Mouse (Mus musculus) myocyte (in vitro differentiated cells): Measurements from ENCODE around the gene Tfpi. TPM values are rescaled to one million over a fixed set of nuclear protein-coding genes. Genes with fewer than 3 reads are reported as not detected.
"Not testable (repeated sequence)": the region's sequence is repeated elsewhere in the genome, so short reads cannot be mapped to it uniquely, and the experiment has no call there.

Experiments used
- H3K27me3 ChIP-seq: one replicate; pipeline ENCODE4 v1.6.1; 2011; ENCODE audit not compliant: control insufficient read depth, insufficient read depth, insufficient read length
- H3K36me3 ChIP-seq: one replicate; pipeline ENCODE4 v1.6.1; 2011; ENCODE audit not compliant: control insufficient read depth, insufficient read depth
- H3K4me2 ChIP-seq: one replicate; pipeline ENCODE4 v1.6.1; 2011; ENCODE audit warnings: low read depth, control low read depth
- H3K4me3 ChIP-seq: one replicate; pipeline ENCODE4 v1.5.1; 2011; ENCODE audit warnings: mild to moderate bottlenecking, control low read depth, moderate library complexity
- H3K79me2 ChIP-seq: one replicate; pipeline ENCODE4 v1.6.1; 2011; ENCODE audit not compliant: control insufficient read depth, insufficient read depth
- H3ac ChIP-seq: one replicate; pipeline ENCODE4 v1.6.1; 2011; ENCODE audit not compliant: control insufficient read depth, insufficient read length
- CEBPB ChIP-seq: IDR thresholded peaks from 2 replicates; pipeline ENCODE4 v1.6.1; 2011; ENCODE audit warnings: mild to moderate bottlenecking, moderate library complexity; ENCODE audit not compliant: poor library complexity, insufficient read depth, severe bottlenecking
- E2F4 ChIP-seq: IDR thresholded peaks from one replicate; pipeline ENCODE4 v1.6.1; 2011; ENCODE audit warnings: mild to moderate bottlenecking, control low read depth, moderate library complexity; ENCODE audit not compliant: insufficient read depth
- MAX ChIP-seq: IDR thresholded peaks from one replicate; pipeline ENCODE4 v1.6.1; 2011; ENCODE audit warnings: low read depth, mild to moderate bottlenecking, control low read depth
- MYOD1 ChIP-seq, 3 experiments: IDR thresholded peaks; one replicate each; pipeline ENCODE4 v1.6.1; 2011; ENCODE audit warnings: control low read depth in 2 of 3, low read depth in 2 of 3, mild to moderate bottlenecking in 2 of 3, moderate library complexity in 1 of 3; ENCODE audit not compliant: insufficient read length in 2 of 3, control insufficient read depth in 1 of 3
- MYOG ChIP-seq, 3 experiments: IDR thresholded peaks; one replicate each; pipeline ENCODE4 v1.6.1; 2011; ENCODE audit warnings: control low read depth in 2 of 3, low read depth in 2 of 3, mild to moderate bottlenecking in 2 of 3; ENCODE audit not compliant: insufficient read length in 2 of 3, control insufficient read depth in 1 of 3, insufficient read depth in 1 of 3
- POLR2A ChIP-seq: IDR thresholded peaks from one replicate; pipeline ENCODE4 v1.6.1; 2011; ENCODE audit warnings: low read depth, mild to moderate bottlenecking, control low read depth, moderate library complexity; ENCODE audit not compliant: insufficient read length
- POLR2AphosphoS2 ChIP-seq: IDR thresholded peaks from one replicate; pipeline ENCODE4 v1.6.1; 2011; ENCODE audit warnings: low read depth, control low read depth; ENCODE audit not compliant: insufficient read length
- SRF ChIP-seq: IDR thresholded peaks from one replicate; pipeline ENCODE4 v1.6.1; 2011; ENCODE audit warnings: low read depth; ENCODE audit not compliant: control insufficient read depth, insufficient read length
- TCF12 ChIP-seq: IDR thresholded peaks from one replicate; pipeline ENCODE4 v1.6.1; 2011; ENCODE audit warnings: mild to moderate bottlenecking, control low read depth; ENCODE audit not compliant: poor library complexity, insufficient read depth, severe bottlenecking
- TCF3 ChIP-seq: IDR thresholded peaks from one replicate; pipeline ENCODE4 v1.6.1; 2011; ENCODE audit warnings: low read depth, control low read depth; ENCODE audit not compliant: insufficient read length
- USF1 ChIP-seq: IDR thresholded peaks from one replicate; pipeline ENCODE4 v1.6.1; 2011; ENCODE audit warnings: low read depth, mild to moderate bottlenecking, control low read depth, moderate library complexity
- polyA plus RNA-seq: library from polyadenylated mRNA; unstranded; fragments of >200 nt; fragmentation: generic; extraction: Trizol; gene quantifications from one replicate; pipeline ENCODE4 v1.2.1, GENCODE M21; 2012; ENCODE audit warnings: missing spikeins

Tfpi gene
- polyA plus RNA-seq, 1 experiment: 7.9 TPM

GRCm38 (mm10) chr2:84511036-84511435, 34.5 kb upstream of the Tfpi start:
- TF ChIP-seq MYOD1 (IDR thresholded peaks at IDR 0.05; ENCODE audit: control insufficient read depth in 1 of 3, insufficient read length in 2 of 3, low read depth in 2 of 3): no peak
- TF ChIP-seq TCF3: no peak
- TF ChIP-seq E2F4: no peak
- no peak for TF ChIP-seq POLR2A
- TF ChIP-seq MYOG (IDR thresholded peaks at IDR 0.05; ENCODE audit: control insufficient read depth in 1 of 3, insufficient read depth in 1 of 3, insufficient read length in 2 of 3, low read depth in 2 of 3): no peak
- no peak for TF ChIP-seq CEBPB
- no peak for TF ChIP-seq MAX
- no peak for TF ChIP-seq SRF
- Histone ChIP-seq H3K4me3 (no peak overlapping the region), H3K27me3 (no peaks in the 10 kb centered on the region), H3ac (no peak overlapping the region), H3K4me2 (no peak overlapping the region), H3K36me3 (no peaks in the 10 kb centered on the region), H3K79me2 (no peaks in the 10 kb centered on the region)

- not testable (repeated sequence) for H3K4me3 ChIP-seq, H3K36me3 ChIP-seq, H3K27me3 ChIP-seq, H3ac ChIP-seq, H3K4me2 ChIP-seq, H3K79me2 ChIP-seq
These were observed 28.4 kb upstream of the Tfpi start for GRCm38 (mm10) chr2:84504954-84505394.

GRCm38 (mm10) chr2:84504285-84504684, 27.7 kb upstream of the Tfpi start:
- Histone ChIP-seq H3K4me3 (no peak overlapping the region), H3ac (no peak overlapping the region), H3K79me2 (no peaks in the 10 kb centered on the region), H3K27me3 (no peaks in the 10 kb centered on the region), H3K4me2 (no peak overlapping the region), H3K36me3 (no peaks in the 10 kb centered on the region)
- TF ChIP-seq USF1 (peak; percentile 26), MYOG (IDR thresholded peaks at IDR 0.05; ENCODE audit: control insufficient read depth in 1 of 3, insufficient read depth in 1 of 3, insufficient read length in 2 of 3, low read depth in 2 of 3) (no peak)

DNA sequence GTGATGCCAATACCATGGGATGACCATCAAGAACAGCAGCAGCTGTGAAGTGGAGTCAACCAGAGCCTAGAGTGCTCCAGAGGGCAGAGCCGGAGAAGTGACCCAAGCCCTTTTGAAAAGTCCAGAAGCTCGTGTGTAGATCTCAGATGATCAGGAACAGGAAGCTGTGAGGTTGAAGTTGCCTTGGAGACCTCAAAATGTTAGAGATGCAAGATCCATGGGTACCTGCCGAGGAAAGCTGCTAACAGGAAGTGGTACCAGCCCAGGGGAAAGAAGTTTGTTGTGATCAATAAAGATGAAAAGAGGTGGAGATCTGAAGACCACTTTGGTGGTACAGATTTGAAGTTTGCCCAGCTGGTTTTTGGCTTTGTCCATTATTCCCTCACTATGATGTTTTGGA, 22.3 kb upstream of the Tfpi start:
- Histone ChIP-seq H3K79me2 (no peaks in the 10 kb centered on the region), H3K4me3 (no peak overlapping the region), H3K4me2 (no peak overlapping the region), H3K36me3 (no peaks in the 10 kb centered on the region), H3K27me3 (no peaks in the 10 kb centered on the region), H3ac (no peak overlapping the region)
- no peak for TF ChIP-seq MAX
- no peak for TF ChIP-seq MYOG (IDR thresholded peaks at IDR 0.05; ENCODE audit: control insufficient read depth in 1 of 3, insufficient read depth in 1 of 3, insufficient read length in 2 of 3, low read depth in 2 of 3)
- TF ChIP-seq CEBPB: no peak
- no peak for TF ChIP-seq POLR2A
- no peak for TF ChIP-seq SRF
- TF ChIP-seq POLR2AphosphoS2: no peak

DNA sequence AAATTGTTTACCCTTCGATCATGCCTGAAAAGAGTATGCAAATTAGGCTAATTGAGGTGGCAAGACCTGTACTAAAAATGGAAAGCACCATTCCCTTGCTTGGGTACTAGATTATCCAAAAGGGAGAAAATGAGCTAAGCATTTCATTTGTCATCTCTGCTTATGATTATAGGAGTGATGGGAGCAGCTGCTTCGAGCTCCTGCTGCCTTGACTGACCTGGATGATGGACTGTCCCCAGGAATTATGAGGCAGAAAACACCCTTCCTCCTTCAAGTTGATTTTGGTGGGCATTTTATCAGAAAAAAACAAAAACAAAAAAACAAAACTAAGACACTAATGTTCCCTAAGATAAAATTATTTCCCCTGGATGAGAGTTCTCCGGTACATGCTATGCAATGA, 18.5 kb upstream of the Tfpi start:
- peak in 1 of 3 experiments; percentile 53 for TF ChIP-seq MYOD1 (IDR thresholded peaks at IDR 0.05; ENCODE audit: control insufficient read depth in 1 of 3, insufficient read length in 2 of 3, low read depth in 2 of 3)
- no peak for TF ChIP-seq CEBPB
- no peak for TF ChIP-seq TCF12
- no peaks in the 10 kb centered on the region for H3K36me3 ChIP-seq
- H3K79me2 ChIP-seq: no peaks in the 10 kb centered on the region
- no peak overlapping the region for H3ac ChIP-seq
- H3K4me3 ChIP-seq: no peak overlapping the region
- no peak overlapping the region for H3K4me2 ChIP-seq
- no peaks in the 10 kb centered on the region for H3K27me3 ChIP-seq

- no peaks in the 10 kb centered on the region for H3K79me2 ChIP-seq
- no peak for TF ChIP-seq MYOD1 (IDR thresholded peaks at IDR 0.05; ENCODE audit: control insufficient read depth in 1 of 3, insufficient read length in 2 of 3, low read depth in 2 of 3)
- TF ChIP-seq E2F4: no peak
- no peak for TF ChIP-seq CEBPB
- H3K4me2 ChIP-seq: no peak overlapping the region
These were observed 17.1 kb upstream of the Tfpi start for GRCm38 (mm10) chr2:84493626-84494025.

More at GRCm38 (mm10) chr2:84493626-84494025, 17.1 kb upstream of the Tfpi start:
- Histone ChIP-seq H3ac (no peak overlapping the region), H3K27me3 (no peaks in the 10 kb centered on the region), H3K4me3 (no peak overlapping the region), H3K36me3 (no peaks in the 10 kb centered on the region)
